Mouse (Mus musculus) kidney, embryonic 14.5 days (tissue): ENCODE results near the gene Cyp4f40. TPM values are rescaled to one million over a fixed set of nuclear protein-coding genes. Genes with fewer than 3 reads are reported as not detected.

Source experiments
- polyA plus RNA-seq: library from polyadenylated mRNA; unstranded; fragments of >200 nt; fragmentation: Nextera tagmentation; extraction: Ambion mirVana; gene quantifications from 2 replicates; pipeline ENCODE4 v1.2.1, GENCODE M21; 2014

Gene Cyp4f40
- polyA plus RNA-seq, 1 experiment from 2014 or later: not detected

Other genes with a start within 250 kb of the Cyp4f40 start
- not detected in 2 replicates for gene Pglyrp2, start 234.7 kb upstream of the Cyp4f40 start, polyA plus RNA-seq
- gene Cyp4f39, start 206.2 kb upstream of the Cyp4f40 start, polyA plus RNA-seq: 0.63 and 0.72 TPM in 2 replicates
- 6.9 and 7.3 TPM in 2 replicates for gene Cyp4f17, start 152.8 kb upstream of the Cyp4f40 start, polyA plus RNA-seq
- 15.3 and 15.9 TPM in 2 replicates for gene Cyp4f16, start 122.3 kb upstream of the Cyp4f40 start, polyA plus RNA-seq
- gene Cyp4f37, start 37.6 kb upstream of the Cyp4f40 start, polyA plus RNA-seq: not detected in 2 replicates
- gene Cyp4f15, start 26.7 kb downstream of the Cyp4f40 start, polyA plus RNA-seq: not detected in 2 replicates
- gene Zfp871, start 129.4 kb downstream of the Cyp4f40 start, polyA plus RNA-seq: 44.8 and 71.6 TPM in 2 replicates
- 2.2 and 2.7 TPM in 2 replicates for gene Zfp811, start 151.0 kb downstream of the Cyp4f40 start, polyA plus RNA-seq
- 19.1 and 24.8 TPM in 2 replicates for gene Zfp799, start 171.4 kb downstream of the Cyp4f40 start, polyA plus RNA-seq
- gene Zfp870, start 232.7 kb downstream of the Cyp4f40 start, polyA plus RNA-seq: 5.8 and 8.9 TPM in 2 replicates